Comparison of ENCODE assay signal across 9 mouse cellular contexts in the genomic region with DNA sequence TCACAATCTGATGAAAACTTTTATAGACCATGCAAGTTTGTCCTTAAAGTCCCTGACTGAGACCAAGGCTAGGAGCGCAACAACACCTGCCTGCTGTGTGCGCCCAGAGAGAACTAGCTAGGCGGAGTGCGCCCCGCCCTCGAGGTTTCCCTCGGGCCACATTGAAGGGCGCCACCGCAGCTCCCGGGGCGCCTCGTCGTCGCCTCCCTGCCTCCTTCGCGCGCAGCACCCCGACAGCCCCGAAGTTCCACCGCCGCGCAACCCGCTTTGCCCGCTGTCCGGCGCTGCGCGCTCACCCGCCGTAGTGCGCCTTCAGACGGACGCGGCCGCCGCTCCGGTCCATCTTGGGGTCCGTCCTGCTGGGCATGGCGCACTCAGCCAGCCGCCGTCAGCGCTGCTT. TPM values are rescaled to one million over a fixed set of nuclear protein-coding genes. Genes with fewer than 3 reads are reported as not detected.
DNase-seq lines count a peak whose midpoint lies in the region; ATAC-seq and TF ChIP-seq lines count a peak whose summit lies in the region.
"Had no signal": no experiment of that assay in that cellular context is flagged by ENCODE, and none has a peak within 500 bp of the region (broad histone marks: within the 10 kb centered on the region; RNA-seq: fewer than 3 reads in every experiment).

No protein-coding gene starts in this region.

- H3K36me3 ChIP-seq in embryonic facial prominence, embryonic 11.5 days (replicated peaks; ENCODE audit: control insufficient read depth, insufficient read depth, low read depth, low read length) = no peaks in the 10 kb centered on the region
- H3K36me3 ChIP-seq in kidney, embryonic 16.5 days (ENCODE audit: insufficient read depth, low read length) = no peaks in the 10 kb centered on the region
- H3K36me3 ChIP-seq in midbrain, embryonic 14.5 days (ENCODE audit: control insufficient read depth, insufficient read depth, low read length) = no peaks in the 10 kb centered on the region

- H3K9me3 ChIP-seq in embryonic facial prominence, embryonic 11.5 days (replicated peaks; ENCODE audit: control insufficient read depth, low read length) = no peaks in the 10 kb centered on the region
- no peaks in the 10 kb centered on the region for H3K9me3 ChIP-seq in kidney, embryonic 16.5 days (ENCODE audit: low read length)
- no peaks in the 10 kb centered on the region for H3K9me3 ChIP-seq in midbrain, embryonic 14.5 days (ENCODE audit: control insufficient read depth, low read length)

- WGBS in embryonic facial prominence, embryonic 11.5 days = under 1% methylated on average over 41 of the region's 42 CpGs
- WGBS in kidney, embryonic 16.5 days = 1% methylated on average over 40 of the region's 42 CpGs
- 1% methylated on average over 42 of the region's 42 CpGs for WGBS in midbrain, embryonic 14.5 days

- peak overlapping the region; percentile 28; the same call in 1 of the 2 replicates for H3K9ac ChIP-seq in embryonic facial prominence, embryonic 11.5 days (replicated peaks; ENCODE audit: low read length)
- H3K9ac ChIP-seq in kidney, embryonic 16.5 days (replicated peaks; ENCODE audit: low read length) = peak overlapping the region; percentile 67
- H3K9ac ChIP-seq in midbrain, embryonic 14.5 days (replicated peaks; ENCODE audit: low read length) = no peak overlapping the region

- H3K4me3 ChIP-seq in left cerebral cortex, adult 2 months = peak overlapping the region; percentile 33
- peak overlapping the region; percentile 41 for H3K4me3 ChIP-seq in embryonic facial prominence, embryonic 11.5 days (ENCODE audit: low read depth, low read length)
- H3K4me3 ChIP-seq in kidney, embryonic 16.5 days (ENCODE audit: low read length) = peak overlapping the region; percentile 58
- peak overlapping the region; percentile 33 for H3K4me3 ChIP-seq in midbrain, embryonic 14.5 days (replicated peaks; ENCODE audit: low read depth, low read length)

- DNase-seq in left cerebral cortex, adult 2 months (ENCODE audit: extremely low spot score in 1 of 2, low spot score in 2 of 2) = no peak
- DNase-seq in left cerebral cortex, postnatal 10 days (ENCODE audit: extremely low spot score in 1 of 2, low spot score in 2 of 2) = no peak
- peak; percentile 9 for DNase-seq in embryonic facial prominence, embryonic 11.5 days (ENCODE audit: low spot score)
- no peak for DNase-seq in midbrain, embryonic 14.5 days
- DNase-seq in gastrocnemius, adult 8-10 months (ENCODE audit: low spot score in 2 of 2) = no peak

- ATAC-seq in embryonic facial prominence, embryonic 11.5 days (replicated peaks; ENCODE audit: insufficient number of reproducible peaks, low FRiP score, low TSS enrichment, low read depth) = 0 out of 2 replicates have a peak, but pooled peaks have one; percentile 7
- peak; percentile 35 for ATAC-seq in kidney, embryonic 16.5 days (ENCODE audit: low FRiP score, low TSS enrichment)
- ATAC-seq in midbrain, embryonic 14.5 days (ENCODE audit: low FRiP score, low TSS enrichment) = no peak
- no peak for ATAC-seq in activated CD4-positive, CD25-positive, alpha-beta regulatory T cell, adult 4 months
- ATAC-seq in cerebellum, adult (ENCODE audit: insufficient number of reproducible peaks, low FRiP score, low TSS enrichment) = no peak

- no peak for TF ChIP-seq CTCF in left cerebral cortex, adult 2 months (IDR thresholded peaks at IDR 0.05)

- peaks cover 35% of the 10 kb centered on the region for H3K27me3 ChIP-seq in embryonic facial prominence, embryonic 11.5 days (ENCODE audit: control insufficient read depth, insufficient read depth, low read length)
- H3K27me3 ChIP-seq in kidney, embryonic 16.5 days (ENCODE audit: insufficient read depth, low read length) = peaks cover 61% of the 10 kb centered on the region
- H3K27me3 ChIP-seq in midbrain, embryonic 14.5 days (ENCODE audit: control insufficient read depth, insufficient read depth, low read length) = peaks cover 43% of the 10 kb centered on the region

- H3K27ac ChIP-seq in left cerebral cortex, adult 2 months = no peak overlapping the region
- H3K27ac ChIP-seq in embryonic facial prominence, embryonic 11.5 days (replicated peaks; ENCODE audit: low read depth, low read length) = no peak overlapping the region
- peak overlapping the region; percentile 70; the same call in 1 of the 2 replicates for H3K27ac ChIP-seq in kidney, embryonic 16.5 days (ENCODE audit: low read length)
- H3K27ac ChIP-seq in midbrain, embryonic 14.5 days (replicated peaks; ENCODE audit: low read depth, low read length) = no peak overlapping the region

- peak overlapping the region; percentile 64 for H3K4me2 ChIP-seq in embryonic facial prominence, embryonic 11.5 days (ENCODE audit: low read depth, low read length)
- peak overlapping the region; percentile 61 for H3K4me2 ChIP-seq in kidney, embryonic 16.5 days (replicated peaks; ENCODE audit: low read depth, low read length)
- H3K4me2 ChIP-seq in midbrain, embryonic 14.5 days (ENCODE audit: low read length) = peak overlapping the region; percentile 51

- no peaks in the 10 kb centered on the region for H3K4me1 ChIP-seq in embryonic facial prominence, embryonic 11.5 days (ENCODE audit: control insufficient read depth, insufficient read depth, low read length)
- 0 out of 2 replicates have a peak, but pooled peaks cover 12% of the 10 kb centered on the region for H3K4me1 ChIP-seq in kidney, embryonic 16.5 days (ENCODE audit: insufficient read depth, low read length)
- 0 out of 2 replicates have a peak, but pooled peaks cover 3% of the 10 kb centered on the region for H3K4me1 ChIP-seq in midbrain, embryonic 14.5 days (ENCODE audit: control insufficient read depth, insufficient read depth, low read length)

- intact Hi-C loops in left cerebral cortex, adult 2 months (cut with DNase I) = no loop called here
- intact Hi-C loops in left cerebral cortex, postnatal 10 days (cut with DNase I) = no loop called here

RNA-seq across cellular contexts. Expression of gene Prkcz, which starts 0.3 kb away (rescaled TPM):
- total RNA-seq in left cerebral cortex, adult 2 months (2021) = 100 to 1,000 TPM; 221 to 226 TPM
- 100 to 1,000 TPM; 174 to 187 TPM for total RNA-seq in left cerebral cortex, postnatal 10 days (2021)
- polyA plus RNA-seq in embryonic facial prominence, embryonic 11.5 days (2014; fragmentation: Nextera tagmentation; extraction: Ambion mirVana) = 8.1 and 12.9 TPM in 2 replicates
- 17.3 and 17.9 TPM in 2 replicates for polyA plus RNA-seq in kidney, embryonic 16.5 days (2015; fragmentation: Nextera tagmentation; extraction: Ambion mirVana)
- polyA plus RNA-seq in midbrain, embryonic 14.5 days (2014; fragmentation: Nextera tagmentation; extraction: Ambion mirVana) = 65.4 and 68.5 TPM in 2 replicates
- 1 to 10 TPM; 1.8 to 2.9 (median 2.4) TPM for total RNA-seq in gastrocnemius, adult 8-10 months (2022)
- polyA plus RNA-seq in activated CD4-positive, CD25-positive, alpha-beta regulatory T cell, adult 4 months (2017; shearing (Covaris generic)) = 1 to 10 TPM; 6.5 to 8.3 TPM

RNA-seq across cellular contexts. Expression of gene Gabrd, which starts 37.1 kb away (rescaled TPM):
- 10 to 100 TPM; 69.2 to 71.8 TPM for total RNA-seq in left cerebral cortex, adult 2 months (2021)
- total RNA-seq in left cerebral cortex, postnatal 10 days (2021) = 10 to 100 TPM; 33.0 to 34.9 TPM
- not detected in 2 replicates for polyA plus RNA-seq in embryonic facial prominence, embryonic 11.5 days (2014; fragmentation: Nextera tagmentation; extraction: Ambion mirVana)
- 0.07 TPM in 1 of 2 replicates, not detected in the other for polyA plus RNA-seq in kidney, embryonic 16.5 days (2015; fragmentation: Nextera tagmentation; extraction: Ambion mirVana)
- polyA plus RNA-seq in midbrain, embryonic 14.5 days (2014; fragmentation: Nextera tagmentation; extraction: Ambion mirVana) = 0.19 TPM in 1 of 2 replicates, not detected in the other
- total RNA-seq in gastrocnemius, adult 8-10 months (2022) = under 1 TPM; 0.67 to 0.92 (median 0.76) TPM
- polyA plus RNA-seq in activated CD4-positive, CD25-positive, alpha-beta regulatory T cell, adult 4 months (2017; shearing (Covaris generic)) = under 1 TPM in 1 of 2 experiments, not detected in 1; 0.41 TPM
- total RNA-seq: neutrophil, adult 5-6 weeks had no signal

RNA-seq across cellular contexts. Expression of gene Cfap74, which starts 48.1 kb away (rescaled TPM):
- total RNA-seq in left cerebral cortex, adult 2 months (2021) = 10 to 100 TPM; 15.1 to 17.7 TPM
- 10 to 100 TPM; 10.1 to 10.6 TPM for total RNA-seq in left cerebral cortex, postnatal 10 days (2021)
- 4.8 and 5.6 TPM in 2 replicates for polyA plus RNA-seq in embryonic facial prominence, embryonic 11.5 days (2014; fragmentation: Nextera tagmentation; extraction: Ambion mirVana)
- polyA plus RNA-seq in kidney, embryonic 16.5 days (2015; fragmentation: Nextera tagmentation; extraction: Ambion mirVana) = 1.5 and 1.8 TPM in 2 replicates
- polyA plus RNA-seq in midbrain, embryonic 14.5 days (2014; fragmentation: Nextera tagmentation; extraction: Ambion mirVana) = 3.3 and 3.6 TPM in 2 replicates
- under 1 TPM; 0.22 to 0.47 (median 0.39) TPM for total RNA-seq in gastrocnemius, adult 8-10 months (2022)
- 1 to 10 TPM; 1.8 to 2.1 TPM for polyA plus RNA-seq in activated CD4-positive, CD25-positive, alpha-beta regulatory T cell, adult 4 months (2017; shearing (Covaris generic))

Comparison
In these comparisons a context has a peak if more than half of its experiments do, and no peak if none do; other contexts are left out.
1. ATAC-seq: peak in embryonic facial prominence, embryonic 11.5 days (single experiment) and kidney, embryonic 16.5 days (single experiment); none in midbrain, embryonic 14.5 days (single experiment), activated CD4-positive, CD25-positive, alpha-beta regulatory T cell, adult 4 months (single experiment) and cerebellum, adult (single experiment).
2. Peak in every context shown above with its lines, with median percentiles within 50 percentile points of each other: H3K4me3 ChIP-seq and H3K4me2 ChIP-seq.